Mouse (Mus musculus) lung, postnatal 36 days (tissue): ENCODE data around the gene Amhr2.

Experiments used
- DNase-seq: peaks from one replicate; pipeline ENCODE4 v3.0.0; 2022; ENCODE audit warnings: mixed read lengths

The Amhr2 gene

DNA sequence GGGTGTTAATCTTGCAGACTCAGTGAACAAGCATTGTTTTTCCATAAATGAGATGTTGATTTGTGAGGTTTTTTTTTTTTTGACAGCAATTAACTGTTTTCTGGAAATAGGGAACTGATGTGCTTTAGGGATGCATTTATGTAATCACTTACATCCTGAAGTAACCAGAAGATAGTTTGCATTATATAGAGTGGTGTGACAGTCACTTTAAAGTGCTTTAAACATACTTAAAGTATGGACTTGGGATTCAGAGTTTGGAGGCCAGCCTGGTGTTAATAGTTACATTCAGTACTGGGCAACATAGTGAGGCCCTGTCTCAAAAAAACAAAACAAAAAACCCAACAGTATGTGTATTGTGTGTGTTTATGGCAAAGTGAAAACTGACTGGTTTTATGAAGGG, 26.6 kb downstream of the Amhr2 start:
- DNase-seq = no peak

DNA sequence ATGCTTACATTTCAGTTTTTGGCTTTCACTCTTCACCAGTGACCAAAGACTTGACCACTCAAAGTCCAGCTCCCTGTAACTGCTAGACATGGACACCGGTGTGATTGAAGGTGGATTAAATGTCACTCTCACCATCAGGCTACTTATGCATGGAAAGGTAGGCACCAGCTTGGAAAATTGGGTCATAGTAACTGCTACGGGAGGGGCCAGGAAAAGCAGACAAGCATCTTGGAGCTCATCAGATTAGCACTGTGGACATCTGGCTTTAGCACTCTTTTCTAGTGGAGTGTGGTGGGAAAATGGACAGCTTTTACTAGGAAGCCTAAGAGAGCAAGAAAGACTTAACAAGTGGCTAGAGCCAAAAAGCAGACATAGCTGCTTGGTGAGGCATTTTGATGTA, 28.1 kb downstream of the Amhr2 start:
- no peak for DNase-seq

- DNase-seq = no peak
Observed at GRCm38 (mm10) chr15:102474520-102474919, 29.4 kb downstream of the Amhr2 start.

- DNase-seq = no peak
Observed at GRCm38 (mm10) chr15:102483136-102483535, 38.0 kb downstream of the Amhr2 start.

DNA sequence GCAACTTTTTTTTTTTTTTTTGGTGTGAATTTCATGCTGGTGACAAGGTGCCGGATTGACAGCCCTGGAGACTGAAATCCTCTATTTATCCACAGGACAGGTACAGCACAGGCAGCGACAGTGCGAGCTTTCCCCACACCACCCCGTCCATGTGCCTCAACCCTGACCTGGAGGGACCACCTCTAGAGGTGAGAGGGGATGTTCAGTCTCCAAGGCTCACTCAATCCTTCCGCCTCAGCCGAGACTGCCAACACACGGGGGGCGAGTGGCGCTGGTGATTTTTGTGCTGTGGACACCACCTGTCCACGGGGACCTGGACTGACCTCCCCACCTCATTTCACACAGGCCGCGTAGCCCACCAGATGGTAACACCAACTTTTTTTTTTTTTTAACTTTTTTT, 40.7 kb downstream of the Amhr2 start:
- no peak for DNase-seq

GRCm38 (mm10) chr15:102487664-102488063, 42.5 kb downstream of the Amhr2 start:
- no peak for DNase-seq

GRCm38 (mm10) chr15:102498322-102498721, 53.2 kb downstream of the Amhr2 start:
- no peak for DNase-seq

DNA sequence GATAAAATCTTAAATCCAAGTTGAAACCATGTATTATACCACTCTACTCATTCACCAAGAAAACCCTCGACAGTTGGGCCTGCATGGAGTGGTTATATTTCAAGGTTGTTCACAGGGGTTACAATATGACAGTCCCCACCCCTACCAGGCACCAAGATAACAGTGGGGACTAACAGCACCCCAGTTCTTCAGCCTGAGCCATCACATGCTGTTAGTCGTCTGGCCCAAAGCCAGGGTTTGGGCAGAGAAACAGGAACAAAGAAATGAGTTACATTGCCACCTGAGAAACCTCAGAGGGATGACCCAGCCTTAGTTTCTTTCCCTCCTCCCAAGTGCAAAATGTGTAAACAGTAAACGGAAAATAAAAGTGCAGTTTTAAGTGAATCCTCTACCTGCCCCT, 54.2 kb downstream of the Amhr2 start:
- DNase-seq = no peak

DNA sequence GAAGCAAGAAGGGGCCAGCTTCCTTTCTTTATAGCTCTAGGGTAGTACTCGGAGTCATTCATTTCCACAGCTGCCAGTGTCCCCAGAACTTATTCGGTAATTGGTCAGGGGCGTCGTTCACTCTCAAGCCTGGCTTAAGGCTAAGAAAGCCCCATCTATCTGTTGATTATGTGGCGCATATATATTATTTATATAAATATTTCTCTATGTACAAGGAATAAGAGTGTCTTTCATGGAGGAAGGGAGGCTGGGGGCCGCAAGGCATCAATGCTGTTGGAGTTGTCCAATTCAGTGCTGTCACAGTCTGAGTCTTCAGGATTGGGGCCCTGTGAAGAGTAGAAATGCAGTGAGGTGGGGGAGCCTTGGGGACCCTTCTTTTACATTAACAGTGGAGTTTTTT, 54.7 kb downstream of the Amhr2 start:
- no peak for DNase-seq

GRCm38 (mm10) chr15:102500479-102500878, 55.3 kb downstream of the Amhr2 start:
- no peak for DNase-seq

DNA sequence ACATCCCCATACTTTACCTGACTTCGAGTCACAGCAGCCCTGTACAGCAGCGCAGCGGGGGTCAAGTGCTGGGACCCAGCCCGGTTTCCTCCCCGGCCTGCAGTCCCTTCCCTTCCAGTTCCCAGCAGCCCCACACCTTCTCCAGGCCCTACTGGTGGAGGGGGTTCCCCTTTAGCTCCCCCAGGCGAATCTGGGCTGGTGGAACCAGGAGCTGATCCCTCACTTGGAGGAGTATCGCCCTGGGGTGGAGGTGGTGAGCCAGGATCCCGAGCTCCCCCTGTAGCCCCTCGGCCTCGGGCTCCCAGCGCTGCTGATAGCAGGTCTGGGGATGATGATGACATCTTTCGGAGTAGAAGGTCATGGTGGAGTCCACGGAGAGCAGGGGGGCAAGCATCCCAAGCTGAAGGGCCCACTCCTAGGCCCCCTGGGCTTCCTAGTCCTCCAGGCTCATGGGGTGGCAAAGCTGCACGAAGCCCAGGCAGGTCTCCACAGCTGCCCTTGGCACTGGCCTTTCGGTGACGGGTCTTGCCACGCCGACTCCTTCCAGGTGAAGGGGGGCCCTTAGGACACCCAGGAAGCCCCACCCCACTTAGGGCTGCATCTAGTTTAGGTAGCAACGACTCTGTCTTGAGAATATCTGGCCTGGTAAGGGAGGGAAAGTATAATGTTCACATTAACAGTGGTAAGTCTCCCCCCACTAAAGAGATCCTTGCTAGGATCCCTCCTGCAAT, 56.1 kb downstream of the Amhr2 start:
- no peak for DNase-seq

GRCm38 (mm10) chr15:102502254-102502840, 57.2 kb downstream of the Amhr2 start:
- no peak for DNase-seq

GRCm38 (mm10) chr15:102503447-102503846, 58.3 kb downstream of the Amhr2 start, which contains the start of gene Gm10337:
TSS of gene Gm10337 (plus strand) at chr15:102503722.
- no peak for DNase-seq
